Mouse (Mus musculus) embryonic facial prominence, embryonic 12.5 days (tissue): ENCODE measurements around the gene Ggps1. TPM values are rescaled to one million over a fixed set of nuclear protein-coding genes. Genes with fewer than 3 reads are reported as not detected.

Experiments
- ATAC-seq: fragments of 200-750 bp; cut with Nextera tagmentation; 2 replicates; pipeline ENCODE4 v1.8.0; 2017; ENCODE audit not compliant: insufficient number of reproducible peaks, insufficient read depth, low FRiP score, low TSS enrichment
- H3K27ac ChIP-seq: fragments of 300-500 bp; sonication (generic); 2 replicates; pipeline ENCODE4 v1.5.1; 2016; ENCODE audit warnings: mild to moderate bottlenecking
- H3K27me3 ChIP-seq: fragments of 300-500 bp; sonication (generic); 2 replicates; pipeline ENCODE4 v1.6.1; 2016; ENCODE audit warnings: mild to moderate bottlenecking, moderate library complexity
- H3K36me3 ChIP-seq: fragments of 300-500 bp; sonication (generic); 2 replicates; pipeline ENCODE4 v1.6.1; 2016; ENCODE audit warnings: mild to moderate bottlenecking
- H3K4me1 ChIP-seq: fragments of 300-500 bp; sonication (generic); 2 replicates; pipeline ENCODE4 v1.6.1; 2016
- H3K4me2 ChIP-seq: fragments of 300-500 bp; sonication (generic); replicated peaks from 2 replicates; pipeline ENCODE4 v1.6.1; 2016; ENCODE audit warnings: mild to moderate bottlenecking, moderate library complexity
- H3K4me3 ChIP-seq: fragments of 300-500 bp; sonication (generic); 2 replicates; pipeline ENCODE4 v1.5.1; 2016; ENCODE audit warnings: mild to moderate bottlenecking
- H3K9ac ChIP-seq: fragments of 300-500 bp; sonication (generic); 2 replicates; pipeline ENCODE4 v1.6.1; 2016; ENCODE audit warnings: mild to moderate bottlenecking, moderate library complexity
- H3K9me3 ChIP-seq: fragments of 300-500 bp; sonication (generic); 2 replicates; pipeline ENCODE4 v1.6.1; 2016; ENCODE audit warnings: mild to moderate bottlenecking, moderate library complexity
- WGBS: fragments of 180-500 bp; shearing (Covaris S2); methylation state at CpG from one replicate; pipeline ENCODE4 v1.1.7; 2016; 5-methylcytosine and 5-hydroxymethylcytosine counted together
- polyA plus RNA-seq: library from polyadenylated mRNA; unstranded; fragments of >200 nt; fragmentation: Nextera tagmentation; extraction: Ambion mirVana; gene quantifications from 2 replicates; pipeline ENCODE4 v1.2.1, GENCODE M21; 2016

The Ggps1 gene
- polyA plus RNA-seq, result 58.5 and 64.0 TPM in 2 replicates

GRCm38 (mm10) chr13:14063013-14063941 lies at the start of gene Ggps1, which contains the start of gene Arid4b:
TSS of gene Ggps1 (minus strand) at chr13:14063488.
TSS of gene Arid4b (plus strand) at chr13:14063232.
- no peaks in the 10 kb centered on the region for H3K27me3 ChIP-seq
- ATAC-seq, result peak; percentile 98
- WGBS, result under 1% methylated on average over 64 of the region's 64 CpGs

GRCm38 (mm10) chr13:14111146-14111545 lies 47.9 kb upstream of the Ggps1 start:
- ATAC-seq, result no peak
- Histone ChIP-seq H3K27me3 (no peaks in the 10 kb centered on the region), H3K9ac (no peak overlapping the region), H3K4me3 (no peak overlapping the region), H3K4me2 (no peak overlapping the region), H3K9me3 (no peaks in the 10 kb centered on the region), H3K4me1 (no peaks in the 10 kb centered on the region), H3K27ac (no peak overlapping the region), H3K36me3 (no peaks in the 10 kb centered on the region)
- WGBS, result 77% methylated on average over 1 of the region's 1 CpGs

More at GRCm38 (mm10) chr13:14063013-14063941, at the start of gene Ggps1, which contains the start of gene Arid4b:
- Histone ChIP-seq H3K4me1 (peaks cover 6% of the 10 kb centered on the region), H3K27ac (peak within 1 kb of the TSS; percentile 97), H3K9me3 (no peaks in the 10 kb centered on the region), H3K4me3 (peak within 1 kb of the TSS; percentile 87), H3K36me3 (peaks cover 6% of the 10 kb centered on the region; the same call in 1 of the 2 replicates), H3K9ac (peak within 1 kb of the TSS; percentile 92), H3K4me2 (peak within 1 kb of the TSS; percentile 80)

DNA sequence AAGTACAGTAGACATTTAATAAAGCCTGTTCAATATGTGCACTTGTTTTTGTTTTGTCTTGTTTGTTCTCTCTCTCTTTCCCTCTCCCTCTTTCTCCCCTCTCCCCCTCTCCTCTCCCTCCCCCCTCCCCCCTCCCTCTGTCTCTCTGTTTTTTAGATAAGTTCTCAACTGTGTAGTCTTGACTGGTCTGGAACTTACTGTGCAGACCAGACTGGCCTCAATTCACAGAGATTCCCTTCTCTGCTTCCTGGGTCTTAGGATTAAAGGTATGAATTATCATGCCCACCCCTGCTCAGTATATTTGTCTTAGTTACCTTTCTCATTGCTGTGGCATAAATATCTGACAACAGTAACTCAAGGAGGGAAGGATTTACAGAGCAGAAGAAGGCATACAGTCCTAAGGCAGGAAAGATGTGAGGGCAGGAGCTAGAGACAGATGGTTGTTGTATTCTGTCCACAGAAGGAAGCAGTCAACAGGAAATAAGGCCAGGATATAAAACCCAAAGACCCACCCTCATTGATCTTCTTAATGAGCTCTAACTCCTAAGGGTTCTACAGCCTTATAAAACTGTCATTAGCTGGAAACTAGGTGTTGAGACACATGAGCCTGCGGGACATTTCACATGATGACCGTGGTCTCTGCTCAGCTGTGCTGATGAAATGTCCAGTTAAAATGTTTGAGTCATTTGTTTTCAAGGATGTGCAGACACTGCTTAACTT lies 47.0 kb upstream of the Ggps1 start:
- Histone ChIP-seq H3K36me3 (no peaks in the 10 kb centered on the region), H3K27me3 (no peaks in the 10 kb centered on the region), H3K9ac (no peak overlapping the region), H3K4me1 (no peaks in the 10 kb centered on the region), H3K9me3 (no peaks in the 10 kb centered on the region), H3K27ac (no peak overlapping the region), H3K4me3 (no peak overlapping the region), H3K4me2 (no peak overlapping the region)
- no peak for ATAC-seq
- 86% methylated on average over 2 of the region's 2 CpGs for WGBS

GRCm38 (mm10) chr13:14103026-14103425 lies 39.7 kb upstream of the Ggps1 start:
- Histone ChIP-seq H3K4me1 (no peaks in the 10 kb centered on the region), H3K4me3 (no peak overlapping the region), H3K4me2 (no peak overlapping the region), H3K27ac (no peak overlapping the region), H3K36me3 (no peaks in the 10 kb centered on the region), H3K9ac (no peak overlapping the region), H3K27me3 (no peaks in the 10 kb centered on the region), H3K9me3 (no peaks in the 10 kb centered on the region)
- no peak for ATAC-seq
- WGBS, result 47% methylated on average over 1 of the region's 1 CpGs

- Histone ChIP-seq H3K36me3 (no peaks in the 10 kb centered on the region; the same call in 1 of the 2 replicates), H3K4me3 (no peak overlapping the region), H3K27me3 (no peaks in the 10 kb centered on the region), H3K4me2 (no peak overlapping the region), H3K9ac (no peak overlapping the region), H3K4me1 (no peaks in the 10 kb centered on the region), H3K9me3 (no peaks in the 10 kb centered on the region), H3K27ac (no peak overlapping the region)
- 92% methylated on average over 1 of the region's 1 CpGs for WGBS
- no peak for ATAC-seq
These were observed 25.4 kb upstream of the Ggps1 start for GRCm38 (mm10) chr13:14088669-14089068.

DNA sequence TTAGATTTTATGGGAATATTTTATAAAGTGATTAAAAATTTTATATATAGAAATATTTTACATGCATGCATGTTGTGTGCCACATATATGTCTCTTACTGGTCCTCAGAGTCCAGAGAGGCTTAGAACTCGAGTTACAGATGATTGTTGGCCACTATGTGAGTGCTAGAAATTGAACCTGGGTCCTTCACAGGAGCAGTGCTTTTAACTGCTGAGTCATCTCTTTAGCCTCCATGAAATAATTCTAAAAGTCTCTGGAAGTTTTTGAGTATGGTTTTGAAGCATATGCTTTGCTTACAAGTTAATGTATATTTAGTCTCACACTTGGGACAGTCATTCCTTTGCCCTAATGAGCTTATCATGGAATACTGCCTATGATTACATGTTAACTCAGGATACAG lies 12.0 kb upstream of the Ggps1 start:
- H3K36me3 ChIP-seq, result no peaks in the 10 kb centered on the region
- no peaks in the 10 kb centered on the region for H3K4me1 ChIP-seq
- H3K9me3 ChIP-seq, result no peaks in the 10 kb centered on the region
- no peaks in the 10 kb centered on the region for H3K27me3 ChIP-seq
- H3K9ac ChIP-seq, result no peak overlapping the region
- H3K27ac ChIP-seq, result no peak overlapping the region
- H3K4me3 ChIP-seq, result no peak overlapping the region
- no peak overlapping the region for H3K4me2 ChIP-seq
- WGBS, result 77% methylated on average over 1 of the region's 1 CpGs
- no peak for ATAC-seq

DNA sequence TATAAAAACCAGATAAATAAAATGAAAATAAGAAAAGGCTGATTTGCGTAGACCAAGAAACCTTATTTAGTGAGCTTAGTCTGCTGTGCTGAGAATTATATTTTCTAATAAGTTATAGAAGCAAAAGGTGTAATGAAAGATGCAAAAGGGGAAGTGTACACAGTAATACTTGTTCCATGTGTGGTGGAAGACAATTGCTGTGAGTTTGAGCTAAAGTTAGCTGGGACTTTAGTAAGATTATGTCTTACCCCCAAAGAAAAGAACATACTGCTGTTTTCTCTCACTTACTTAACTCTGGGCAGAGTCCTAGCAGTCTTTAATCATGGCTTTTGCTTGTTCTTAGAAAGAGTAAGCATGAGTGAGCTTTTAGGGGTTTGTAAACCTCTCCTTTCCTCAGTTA lies 11.1 kb upstream of the Ggps1 start:
- no peaks in the 10 kb centered on the region for H3K4me1 ChIP-seq
- no peaks in the 10 kb centered on the region for H3K36me3 ChIP-seq
- no peak overlapping the region for H3K4me3 ChIP-seq
- no peak overlapping the region for H3K4me2 ChIP-seq
- 95% methylated on average over 1 of the region's 1 CpGs for WGBS
- no peaks in the 10 kb centered on the region for H3K27me3 ChIP-seq
- no peaks in the 10 kb centered on the region for H3K9me3 ChIP-seq
- no peak overlapping the region for H3K27ac ChIP-seq
- no peak for ATAC-seq
- no peak overlapping the region for H3K9ac ChIP-seq

DNA sequence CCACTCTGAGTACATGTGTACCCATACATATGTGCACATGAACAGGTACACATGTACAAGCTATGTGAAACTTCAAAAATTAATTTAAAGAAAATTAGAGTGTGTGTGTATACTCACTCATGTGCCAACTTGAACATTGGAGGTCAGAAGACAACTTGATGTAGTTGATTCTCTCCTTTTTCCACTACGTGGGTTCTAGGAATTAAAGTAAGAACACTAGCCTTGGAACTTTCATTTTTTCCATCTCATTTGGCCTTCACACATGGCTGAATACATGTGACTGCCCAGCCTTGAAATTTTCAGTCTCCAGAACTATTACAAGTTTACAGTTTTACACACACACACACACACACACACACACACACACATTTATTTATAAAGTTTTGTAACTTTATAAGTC lies 6.0 kb upstream of the Ggps1 start:
- no peak overlapping the region for H3K4me3 ChIP-seq
- H3K27me3 ChIP-seq, result no peaks in the 10 kb centered on the region
- H3K9ac ChIP-seq, result no peak overlapping the region
- H3K9me3 ChIP-seq, result no peaks in the 10 kb centered on the region
- peaks cover 2% of the 10 kb centered on the region; the same call in 1 of the 2 replicates for H3K4me1 ChIP-seq
- WGBS, result 97% methylated on average over 1 of the region's 1 CpGs
- no peak overlapping the region for H3K27ac ChIP-seq
- ATAC-seq, result no peak
- H3K4me2 ChIP-seq, result no peak overlapping the region
- 0 out of 2 replicates have a peak, but pooled peaks cover 4% of the 10 kb centered on the region for H3K36me3 ChIP-seq

DNA sequence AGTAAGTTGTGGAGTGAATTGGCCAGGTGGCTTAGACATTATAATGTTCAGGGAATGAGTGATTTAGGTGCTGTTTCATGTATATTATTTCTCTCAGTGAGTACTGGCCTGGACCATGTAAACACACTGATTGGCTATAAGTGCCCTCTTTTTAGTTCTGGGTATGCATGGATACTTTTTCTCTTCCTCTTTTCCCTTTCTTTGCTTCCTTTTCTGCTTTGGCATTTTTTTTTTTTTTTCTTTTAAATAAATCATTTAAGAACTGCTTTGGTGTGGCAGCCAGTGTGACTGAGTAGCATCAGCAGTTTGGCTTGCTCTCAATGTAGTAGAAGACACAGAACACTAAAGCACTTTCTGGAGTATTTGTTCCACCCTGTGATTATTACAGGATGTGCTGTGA lies 4.7 kb upstream of the Ggps1 start:
- Histone ChIP-seq H3K9me3 (no peaks in the 10 kb centered on the region), H3K9ac (no peak overlapping the region), H3K4me1 (peaks cover 2% of the 10 kb centered on the region; the same call in 1 of the 2 replicates), H3K27me3 (no peaks in the 10 kb centered on the region), H3K4me2 (no peak overlapping the region), H3K4me3 (no peak overlapping the region), H3K36me3 (0 out of 2 replicates have a peak, but pooled peaks cover 4% of the 10 kb centered on the region), H3K27ac (no peak overlapping the region)
- no peak for ATAC-seq

GRCm38 (mm10) chr13:14065701-14066100 lies 2.4 kb upstream of the Ggps1 start:
- WGBS, result 85% methylated on average over 1 of the region's 1 CpGs
- H3K27me3 ChIP-seq, result no peaks in the 10 kb centered on the region
- H3K4me1 ChIP-seq, result peaks cover 6% of the 10 kb centered on the region
- H3K4me2 ChIP-seq, result no peak overlapping the region
- H3K36me3 ChIP-seq, result 0 out of 2 replicates have a peak, but pooled peaks cover 4% of the 10 kb centered on the region
- no peak overlapping the region for H3K4me3 ChIP-seq
- no peak for ATAC-seq
- H3K9ac ChIP-seq, result no peak overlapping the region
- no peak overlapping the region for H3K27ac ChIP-seq
- H3K9me3 ChIP-seq, result no peaks in the 10 kb centered on the region

DNA sequence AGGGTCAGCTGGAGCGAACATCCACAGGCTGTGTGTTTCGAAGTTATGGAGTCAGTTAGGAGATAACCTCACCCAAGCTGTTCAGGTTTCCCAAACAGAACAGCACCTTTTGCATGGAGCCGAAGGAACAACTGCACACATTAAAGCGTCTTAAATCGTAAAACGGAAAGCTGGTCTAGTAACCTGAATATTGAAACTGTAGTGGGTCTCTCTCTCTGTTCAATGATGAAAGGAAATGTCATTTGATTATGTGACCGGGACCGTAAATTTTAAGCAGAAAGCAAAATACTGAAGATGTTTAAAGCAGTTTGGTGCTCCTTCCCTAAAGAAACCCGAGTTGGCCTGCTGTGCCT lies 1.7 kb upstream of the Ggps1 start:
- ATAC-seq, result no peak
- Histone ChIP-seq H3K4me2 (peak overlapping the region; percentile 80), H3K4me3 (peak overlapping the region; percentile 87), H3K27me3 (no peaks in the 10 kb centered on the region), H3K36me3 (0 out of 2 replicates have a peak, but pooled peaks cover 4% of the 10 kb centered on the region), H3K4me1 (peaks cover 6% of the 10 kb centered on the region), H3K9me3 (no peaks in the 10 kb centered on the region), H3K27ac (no peak overlapping the region; the same call in 1 of the 2 replicates), H3K9ac (peak overlapping the region; percentile 92)
- 14% methylated on average over 9 of the region's 9 CpGs for WGBS
